Mouse (Mus musculus) small intestine, adult 2 months (tissue): Measurements from ENCODE around the gene Heyl.

Source experiments
- CTCF ChIP-seq: fragments of 200-500 bp; IDR thresholded peaks from 2 replicates; pipeline ENCODE4 v1.5.1; 2012; ENCODE audit warnings: low read depth, mild to moderate bottlenecking, control low read depth, inconsistent platforms, low read length, moderate library complexity, mixed read lengths; ENCODE audit not compliant: insufficient replicate concordance, insufficient read length; ENCODE audit errors: extremely low read depth
- POLR2A ChIP-seq: fragments of 200-500 bp; IDR thresholded peaks from 2 replicates; pipeline ENCODE4 v1.6.1; 2012; ENCODE audit warnings: low read depth, mild to moderate bottlenecking, control low read depth, inconsistent platforms, low read length, moderate library complexity

GRCm38 (mm10) chr4:123200771-123201185 lies 32.6 kb upstream of the Heyl start:
- TF ChIP-seq CTCF (peak; percentile 81; the same call in 1 of the 2 replicates), POLR2A (no peak)
